Mouse (Mus musculus): Measurements from ENCODE around the gene Tmod3. TPM values are rescaled to one million over a fixed set of nuclear protein-coding genes. Genes with fewer than 3 reads are reported as not detected.

Gene Tmod3
- polyA plus RNA-seq, 1 experiment from 2014 or later, result 111 TPM

- Histone ChIP-seq H3K9me3 (ENCODE audit: control insufficient read depth, low read length) (no peaks in the 10 kb centered on the region), H3K9ac (ENCODE audit: low read length) (no peak overlapping the region), H3K27ac (replicated peaks) (no peak overlapping the region), H3K36me3 (ENCODE audit: control insufficient read depth, insufficient read depth, low read length) (peaks cover 2% of the 10 kb centered on the region; the same call in 1 of the 2 replicates), H3K27me3 (ENCODE audit: control insufficient read depth, insufficient read depth, low read length) (no peaks in the 10 kb centered on the region), H3K4me1 (replicated peaks; ENCODE audit: control insufficient read depth, insufficient read depth) (no peaks in the 10 kb centered on the region), H3K4me3 (ENCODE audit: low read depth, low read length) (no peak overlapping the region), H3K4me2 (replicated peaks; ENCODE audit: low read depth) (no peak overlapping the region)
- ATAC-seq (ENCODE audit: low FRiP score, low TSS enrichment) (no peak), DNase-seq (ENCODE audit: low spot score) (no peak)
- WGBS, result 56% methylated on average over 8 of the region's 8 CpGs
- no peak for TF ChIP-seq EP300 (optimal IDR thresholded peaks at IDR 0.05)
- no peak for TF ChIP-seq CTCF (IDR thresholded peaks at IDR 0.05; ENCODE audit: low read depth)
Observed at GRCm38 (mm10) chr9:75479106-75479725, 80.2 kb downstream of the Tmod3 start.

DNA sequence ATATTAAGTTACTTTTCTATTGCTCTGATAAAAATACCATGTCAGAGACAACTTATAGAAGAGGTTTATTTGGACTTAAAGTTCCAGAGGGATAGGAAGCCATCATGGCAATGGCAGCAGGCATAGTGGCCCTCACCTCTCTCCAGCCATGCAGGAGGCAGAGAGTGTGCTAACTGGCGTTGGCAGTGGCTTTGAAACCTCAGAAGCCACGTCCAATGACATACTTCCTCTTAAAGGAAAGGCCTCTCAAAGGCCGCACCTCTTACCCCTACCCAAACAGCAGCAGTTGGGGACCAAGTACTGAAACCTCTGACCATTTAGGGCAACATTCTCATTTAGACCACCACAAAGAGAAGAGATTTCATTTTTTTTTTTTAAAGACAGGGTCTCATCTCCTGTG is 82.2 kb downstream of the Tmod3 start:
- Histone ChIP-seq H3K27ac (replicated peaks) (no peak overlapping the region), H3K27me3 (ENCODE audit: control insufficient read depth, insufficient read depth, low read length) (no peaks in the 10 kb centered on the region), H3K9ac (ENCODE audit: low read length) (no peak overlapping the region), H3K4me3 (ENCODE audit: low read depth, low read length) (no peak overlapping the region), H3K4me2 (replicated peaks; ENCODE audit: low read depth) (no peak overlapping the region), H3K4me1 (replicated peaks; ENCODE audit: control insufficient read depth, insufficient read depth) (no peaks in the 10 kb centered on the region), H3K9me3 (ENCODE audit: control insufficient read depth, low read length) (no peaks in the 10 kb centered on the region), H3K36me3 (ENCODE audit: control insufficient read depth, insufficient read depth, low read length) (peaks cover 2% of the 10 kb centered on the region; the same call in 1 of the 2 replicates)
- ATAC-seq (ENCODE audit: low FRiP score, low TSS enrichment), result no peak
- no peak for TF ChIP-seq EP300 (optimal IDR thresholded peaks at IDR 0.05)
- no peak for TF ChIP-seq CTCF (IDR thresholded peaks at IDR 0.05; ENCODE audit: low read depth)
- 68% methylated on average over 3 of the region's 3 CpGs for WGBS
- DNase-seq (ENCODE audit: low spot score), result no peak

DNA sequence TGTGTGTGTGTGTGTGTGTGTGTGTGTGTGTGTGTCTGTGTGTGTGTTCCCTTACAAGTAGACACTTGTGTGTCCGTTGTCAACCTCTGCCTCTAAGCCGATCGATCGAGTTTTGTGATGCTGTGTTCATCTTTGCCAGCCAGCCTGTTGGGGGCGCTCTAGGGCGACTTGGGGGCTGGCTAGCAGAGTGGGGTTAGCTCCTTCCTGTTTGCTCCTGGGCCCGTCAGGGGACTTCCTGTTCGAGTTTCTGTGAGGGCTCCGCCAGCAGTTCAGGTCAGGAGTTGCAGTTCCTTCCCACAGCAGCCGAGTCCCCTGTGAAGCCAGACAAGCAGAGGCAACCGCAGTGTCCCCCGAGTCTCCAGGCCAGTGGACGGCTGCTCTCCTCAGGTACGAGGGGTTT is 91.2 kb downstream of the Tmod3 start:
- peak; percentile 29; the same call in 1 of the 2 replicates for ATAC-seq (ENCODE audit: low FRiP score, low TSS enrichment)
- H3K27me3 ChIP-seq (ENCODE audit: control insufficient read depth, insufficient read depth, low read length), result no peaks in the 10 kb centered on the region
- H3K4me3 ChIP-seq (ENCODE audit: low read depth, low read length), result no peak overlapping the region
- no peak overlapping the region for H3K27ac ChIP-seq (replicated peaks)
- 83% methylated on average over 14 of the region's 14 CpGs for WGBS
- peak; percentile 43 for TF ChIP-seq CTCF (IDR thresholded peaks at IDR 0.05; ENCODE audit: low read depth)
- TF ChIP-seq EP300 (optimal IDR thresholded peaks at IDR 0.05), result no peak
- DNase-seq (ENCODE audit: low spot score), result no peak
- H3K4me2 ChIP-seq (replicated peaks; ENCODE audit: low read depth), result no peak overlapping the region
- H3K9ac ChIP-seq (ENCODE audit: low read length), result no peak overlapping the region
- peaks cover 6% of the 10 kb centered on the region for H3K36me3 ChIP-seq (ENCODE audit: control insufficient read depth, insufficient read depth, low read length)
- H3K4me1 ChIP-seq (replicated peaks; ENCODE audit: control insufficient read depth, insufficient read depth), result no peaks in the 10 kb centered on the region
- no peaks in the 10 kb centered on the region for H3K9me3 ChIP-seq (ENCODE audit: control insufficient read depth, low read length)

- no peak overlapping the region for H3K27ac ChIP-seq (replicated peaks)
Observed at GRCm38 (mm10) chr9:75467581-75467980, 91.9 kb downstream of the Tmod3 start.

GRCm38 (mm10) chr9:75466641-75467040 is 92.8 kb downstream of the Tmod3 start:
- no peak for ATAC-seq (ENCODE audit: low FRiP score, low TSS enrichment)

More at GRCm38 (mm10) chr9:75467581-75467980, 91.9 kb downstream of the Tmod3 start:
- Histone ChIP-seq H3K4me1 (replicated peaks; ENCODE audit: control insufficient read depth, insufficient read depth) (no peaks in the 10 kb centered on the region), H3K9ac (ENCODE audit: low read length) (no peak overlapping the region), H3K9me3 (ENCODE audit: control insufficient read depth, low read length) (no peaks in the 10 kb centered on the region), H3K4me2 (replicated peaks; ENCODE audit: low read depth) (no peak overlapping the region), H3K4me3 (ENCODE audit: low read depth, low read length) (no peak overlapping the region), H3K27me3 (ENCODE audit: control insufficient read depth, insufficient read depth, low read length) (no peaks in the 10 kb centered on the region), H3K36me3 (ENCODE audit: control insufficient read depth, insufficient read depth, low read length) (peaks cover 11% of the 10 kb centered on the region)
- WGBS, result 90% methylated on average over 3 of the region's 3 CpGs
- TF ChIP-seq EP300 (optimal IDR thresholded peaks at IDR 0.05) (no peak), CTCF (IDR thresholded peaks at IDR 0.05; ENCODE audit: low read depth) (no peak; the same call in 1 of the 2 replicates)
- ATAC-seq (ENCODE audit: low FRiP score, low TSS enrichment), result no peak
- DNase-seq (ENCODE audit: low spot score), result no peak

DNA sequence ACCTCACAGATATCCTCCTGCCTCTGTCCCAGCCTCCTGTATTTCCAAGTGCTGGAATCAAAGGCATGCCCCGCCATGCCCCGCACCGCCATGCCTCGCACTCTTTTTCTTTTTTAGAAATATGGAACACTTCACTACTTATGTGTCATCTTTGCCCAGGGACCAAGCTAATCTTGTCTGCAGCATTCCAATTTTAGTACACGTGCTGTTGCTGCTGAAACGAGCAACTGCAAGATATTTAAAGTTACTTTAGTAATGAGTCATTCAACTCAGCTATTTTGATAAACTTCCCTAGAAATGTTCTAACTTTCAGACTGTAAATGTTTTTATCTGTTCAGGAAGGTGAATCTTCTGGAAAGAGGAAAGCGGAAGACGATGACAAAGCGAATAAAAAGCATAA is 93.6 kb downstream of the Tmod3 start:
- 71% methylated on average over 9 of the region's 9 CpGs for WGBS
- Histone ChIP-seq H3K27ac (replicated peaks) (no peak overlapping the region), H3K4me3 (ENCODE audit: low read depth, low read length) (no peak overlapping the region), H3K9ac (ENCODE audit: low read length) (no peak overlapping the region), H3K4me2 (replicated peaks; ENCODE audit: low read depth) (no peak overlapping the region), H3K4me1 (replicated peaks; ENCODE audit: control insufficient read depth, insufficient read depth) (no peaks in the 10 kb centered on the region), H3K27me3 (ENCODE audit: control insufficient read depth, insufficient read depth, low read length) (no peaks in the 10 kb centered on the region), H3K9me3 (ENCODE audit: control insufficient read depth, low read length) (no peaks in the 10 kb centered on the region), H3K36me3 (ENCODE audit: control insufficient read depth, insufficient read depth, low read length) (peaks cover 21% of the 10 kb centered on the region)
- no peak for ATAC-seq (ENCODE audit: low FRiP score, low TSS enrichment)
- no peak for TF ChIP-seq CTCF (IDR thresholded peaks at IDR 0.05; ENCODE audit: low read depth)
- no peak for TF ChIP-seq EP300 (optimal IDR thresholded peaks at IDR 0.05)
- DNase-seq (ENCODE audit: low spot score), result no peak

More at GRCm38 (mm10) chr9:75466641-75467040, 92.8 kb downstream of the Tmod3 start:
- H3K36me3 ChIP-seq (ENCODE audit: control insufficient read depth, insufficient read depth, low read length), result peaks cover 14% of the 10 kb centered on the region
- 89% methylated on average over 4 of the region's 4 CpGs for WGBS
- no peak for DNase-seq (ENCODE audit: low spot score)
- H3K27me3 ChIP-seq (ENCODE audit: control insufficient read depth, insufficient read depth, low read length), result no peaks in the 10 kb centered on the region
- H3K4me2 ChIP-seq (replicated peaks; ENCODE audit: low read depth), result no peak overlapping the region
- H3K9me3 ChIP-seq (ENCODE audit: control insufficient read depth, low read length), result no peaks in the 10 kb centered on the region
- TF ChIP-seq CTCF (IDR thresholded peaks at IDR 0.05; ENCODE audit: low read depth) (peak; percentile 63), EP300 (optimal IDR thresholded peaks at IDR 0.05) (no peak)
- H3K4me1 ChIP-seq (replicated peaks; ENCODE audit: control insufficient read depth, insufficient read depth), result no peaks in the 10 kb centered on the region
- no peak overlapping the region for H3K27ac ChIP-seq (replicated peaks)
- H3K4me3 ChIP-seq (ENCODE audit: low read depth, low read length), result no peak overlapping the region
- H3K9ac ChIP-seq (ENCODE audit: low read length), result no peak overlapping the region

Measured in stomach, postnatal 0 days (tissue).